Mouse (Mus musculus): Measurements from ENCODE around the gene 2410004B18Rik. TPM values are rescaled to one million over a fixed set of nuclear protein-coding genes. Genes with fewer than 3 reads are reported as not detected.
A peak's percentile ranks its signal among the peaks of the same experiment; 100 is the strongest.

Gene 2410004B18Rik
- polyA plus RNA-seq, 1 experiment, result 13.6 TPM

- 46% methylated on average over 5 of the region's 5 CpGs for WGBS
- DNase-seq, result no peak
- TF ChIP-seq CTCF (IDR thresholded peaks at IDR 0.05; ENCODE audit: insufficient read depth, low read length) (no peak), POLR2A (IDR thresholded peaks at IDR 0.05; ENCODE audit: borderline replicate concordance, extremely low read depth, low read depth, low read length) (no peak)
- no peak overlapping the region for H3K4me3 ChIP-seq (replicated peaks; ENCODE audit: extremely low read depth, low read depth, low read length)
- peaks cover 10% of the 10 kb centered on the region for H3K4me1 ChIP-seq (ENCODE audit: control insufficient read depth, insufficient read depth, low read length)
Observed at GRCm38 (mm10) chr3:145925506-145925905, 12.3 kb upstream of the 2410004B18Rik start.

GRCm38 (mm10) chr3:145929525-145930400, 8.1 kb upstream of the 2410004B18Rik start:
- Histone ChIP-seq H3K4me1 (ENCODE audit: control insufficient read depth, insufficient read depth, low read length) (peaks cover 7% of the 10 kb centered on the region), H3K4me3 (replicated peaks; ENCODE audit: extremely low read depth, low read depth, low read length) (no peak overlapping the region)
- no peak for DNase-seq
- TF ChIP-seq CTCF (IDR thresholded peaks at IDR 0.05; ENCODE audit: insufficient read depth, low read length), result no peak
- no peak for TF ChIP-seq POLR2A (IDR thresholded peaks at IDR 0.05; ENCODE audit: borderline replicate concordance, extremely low read depth, low read depth, low read length)
- WGBS, result 73% methylated on average over 7 of the region's 7 CpGs

- TF ChIP-seq CTCF (IDR thresholded peaks at IDR 0.05; ENCODE audit: insufficient read depth, low read length) (no peak), POLR2A (IDR thresholded peaks at IDR 0.05; ENCODE audit: borderline replicate concordance, extremely low read depth, low read depth, low read length) (no peak)
- no peak overlapping the region for H3K4me3 ChIP-seq (replicated peaks; ENCODE audit: extremely low read depth, low read depth, low read length)
- H3K4me1 ChIP-seq (ENCODE audit: control insufficient read depth, insufficient read depth, low read length), result peaks cover 3% of the 10 kb centered on the region
- WGBS, result 47% methylated on average over 9 of the region's 9 CpGs
- no peak for DNase-seq
Observed at GRCm38 (mm10) chr3:145933845-145934244, 4.0 kb upstream of the 2410004B18Rik start.

- no peak for TF ChIP-seq POLR2A (IDR thresholded peaks at IDR 0.05; ENCODE audit: borderline replicate concordance, extremely low read depth, low read depth, low read length)
- TF ChIP-seq CTCF (IDR thresholded peaks at IDR 0.05; ENCODE audit: insufficient read depth, low read length), result no peak
- H3K4me3 ChIP-seq (replicated peaks; ENCODE audit: extremely low read depth, low read depth, low read length), result peak overlapping the region; percentile 94
- no peak for DNase-seq
- WGBS, result 15% methylated on average over 50 of the region's 50 CpGs
- H3K4me1 ChIP-seq (ENCODE audit: control insufficient read depth, insufficient read depth, low read length), result peaks cover 11% of the 10 kb centered on the region
Observed at GRCm38 (mm10) chr3:145938405-145939349, 863 bp downstream of the 2410004B18Rik start.

GRCm38 (mm10) chr3:145939402-145939801, 1.6 kb downstream of the 2410004B18Rik start:
- H3K4me3 ChIP-seq (replicated peaks; ENCODE audit: extremely low read depth, low read depth, low read length), result no peak overlapping the region
- no peak for DNase-seq
- H3K4me1 ChIP-seq (ENCODE audit: control insufficient read depth, insufficient read depth, low read length), result peaks cover 11% of the 10 kb centered on the region
- no peak for TF ChIP-seq POLR2A (IDR thresholded peaks at IDR 0.05; ENCODE audit: borderline replicate concordance, extremely low read depth, low read depth, low read length)
- TF ChIP-seq CTCF (IDR thresholded peaks at IDR 0.05; ENCODE audit: insufficient read depth, low read length), result no peak
- 66% methylated on average over 12 of the region's 12 CpGs for WGBS

- 72% methylated on average over 4 of the region's 4 CpGs for WGBS
Observed at GRCm38 (mm10) chr3:145939971-145940370, 2.2 kb downstream of the 2410004B18Rik start.

GRCm38 (mm10) chr3:145941971-145942370, 4.2 kb downstream of the 2410004B18Rik start:
- Histone ChIP-seq H3K4me1 (ENCODE audit: control insufficient read depth, insufficient read depth, low read length) (peaks cover 19% of the 10 kb centered on the region), H3K4me3 (replicated peaks; ENCODE audit: extremely low read depth, low read depth, low read length) (no peak overlapping the region)
- TF ChIP-seq CTCF (IDR thresholded peaks at IDR 0.05; ENCODE audit: insufficient read depth, low read length), result peak; percentile 77
- TF ChIP-seq POLR2A (IDR thresholded peaks at IDR 0.05; ENCODE audit: borderline replicate concordance, extremely low read depth, low read depth, low read length), result no peak
- 3% methylated on average over 3 of the region's 3 CpGs for WGBS
- DNase-seq, result peak; percentile 65

More at GRCm38 (mm10) chr3:145939971-145940370, 2.2 kb downstream of the 2410004B18Rik start:
- no peak for DNase-seq
- no peak overlapping the region for H3K4me3 ChIP-seq (replicated peaks; ENCODE audit: extremely low read depth, low read depth, low read length)
- no peak for TF ChIP-seq CTCF (IDR thresholded peaks at IDR 0.05; ENCODE audit: insufficient read depth, low read length)
- no peak for TF ChIP-seq POLR2A (IDR thresholded peaks at IDR 0.05; ENCODE audit: borderline replicate concordance, extremely low read depth, low read depth, low read length)
- peaks cover 11% of the 10 kb centered on the region for H3K4me1 ChIP-seq (ENCODE audit: control insufficient read depth, insufficient read depth, low read length)

- Histone ChIP-seq H3K4me1 (ENCODE audit: control insufficient read depth, insufficient read depth, low read length) (peaks cover 11% of the 10 kb centered on the region), H3K4me3 (replicated peaks; ENCODE audit: extremely low read depth, low read depth, low read length) (no peak overlapping the region)
- 76% methylated on average over 7 of the region's 7 CpGs for WGBS
- TF ChIP-seq POLR2A (IDR thresholded peaks at IDR 0.05; ENCODE audit: borderline replicate concordance, extremely low read depth, low read depth, low read length) (no peak), CTCF (IDR thresholded peaks at IDR 0.05; ENCODE audit: insufficient read depth, low read length) (no peak)
- DNase-seq, result no peak
Observed at GRCm38 (mm10) chr3:145944348-145944747, 6.5 kb downstream of the 2410004B18Rik start.

- H3K4me1 ChIP-seq (ENCODE audit: control insufficient read depth, insufficient read depth, low read length), result peaks cover 14% of the 10 kb centered on the region
- WGBS, result 52% methylated on average over 3 of the region's 3 CpGs
- no peak for DNase-seq
- no peak overlapping the region for H3K4me3 ChIP-seq (replicated peaks; ENCODE audit: extremely low read depth, low read depth, low read length)
- no peak for TF ChIP-seq CTCF (IDR thresholded peaks at IDR 0.05; ENCODE audit: insufficient read depth, low read length)
- TF ChIP-seq POLR2A (IDR thresholded peaks at IDR 0.05; ENCODE audit: borderline replicate concordance, extremely low read depth, low read depth, low read length), result no peak
Observed at GRCm38 (mm10) chr3:145945904-145946303, 8.1 kb downstream of the 2410004B18Rik start.

Measured in lung, adult 2 months (tissue).